Comparison of ENCODE assay signal across 15 mouse cellular contexts in genomic region chr13:49024763-49025162, GRCm38 (mm10). TPM values are rescaled to one million over a fixed set of nuclear protein-coding genes. Genes with fewer than 3 reads are reported as not detected.
A peak's percentile ranks its signal among the peaks of the same experiment; 100 is the strongest.
DNase-seq lines count a peak whose midpoint lies in the region; ATAC-seq and TF ChIP-seq lines count a peak whose summit lies in the region.
"Had no signal": no experiment of that assay in that cellular context is flagged by ENCODE, and none has a peak within 500 bp of the region (broad histone marks: within the 10 kb centered on the region; RNA-seq: fewer than 3 reads in every experiment).

No protein-coding gene starts in this region.

- H3K27ac ChIP-seq in heart, embryonic 11.5 days (ENCODE audit: low read depth, low read length) = no peak overlapping the region
- no peak overlapping the region for H3K27ac ChIP-seq in lung, postnatal 0 days (ENCODE audit: low read length)
- H3K27ac ChIP-seq: hindbrain, embryonic 13.5 days; limb, embryonic 15.5 days; midbrain, embryonic 15.5 days had no signal

- no peak overlapping the region for H3K9ac ChIP-seq in heart, embryonic 11.5 days (ENCODE audit: low read depth, low read length)
- H3K9ac ChIP-seq in lung, postnatal 0 days (replicated peaks; ENCODE audit: low read depth) = no peak overlapping the region
- H3K9ac ChIP-seq: hindbrain, embryonic 13.5 days; limb, embryonic 15.5 days; midbrain, embryonic 15.5 days had no signal

- TF ChIP-seq CTCF in lung, postnatal 0 days (IDR thresholded peaks at IDR 0.05) = no peak

- no peak for TF ChIP-seq EP300 in lung, postnatal 0 days (IDR thresholded peaks at IDR 0.05)

- no peaks in the 10 kb centered on the region for H3K36me3 ChIP-seq in heart, embryonic 11.5 days (ENCODE audit: control insufficient read depth, insufficient read depth, low read length)
- H3K36me3 ChIP-seq in lung, postnatal 0 days (ENCODE audit: insufficient read depth, low read length) = no peaks in the 10 kb centered on the region
- H3K36me3 ChIP-seq: G1E; hindbrain, embryonic 13.5 days; limb, embryonic 15.5 days; midbrain, embryonic 15.5 days had no signal

- WGBS in heart, embryonic 11.5 days (ENCODE audit: insufficient replicate concordance) = 12% methylated on average over 11 of the region's 12 CpGs
- 7% methylated on average over 12 of the region's 12 CpGs for WGBS in lung, postnatal 0 days

- ATAC-seq in heart, embryonic 11.5 days (replicated peaks; ENCODE audit: insufficient number of reproducible peaks, low FRiP score, low TSS enrichment) = no peak; the same call in 1 of the 2 replicates
- ATAC-seq in lung, postnatal 0 days = peak; percentile 37; the same call in 1 of the 2 replicates
- peak; percentile 60 for ATAC-seq in erythroid progenitor cell, adult 5-6 weeks (replicated peaks; ENCODE audit: low FRiP score, poor library complexity, severe bottlenecking)
- peak; percentile 62; the same call in 1 of the 2 replicates for ATAC-seq in megakaryocyte-erythroid progenitor cell, adult 5-6 weeks (replicated peaks; ENCODE audit: low FRiP score, low TSS enrichment, poor library complexity, severe bottlenecking)
- ATAC-seq: midbrain, embryonic 15.5 days had no signal

- H3K4me2 ChIP-seq in heart, embryonic 11.5 days = peak overlapping the region; percentile 30
- H3K4me2 ChIP-seq in lung, postnatal 0 days (replicated peaks; ENCODE audit: low read depth, low read length) = 0 out of 2 replicates have a peak overlapping the region, but pooled peaks have one; percentile 19
- H3K4me2 ChIP-seq: hindbrain, embryonic 13.5 days; limb, embryonic 15.5 days; midbrain, embryonic 15.5 days had no signal

- H3K9me3 ChIP-seq in heart, embryonic 11.5 days (replicated peaks; ENCODE audit: control insufficient read depth, low read length) = no peaks in the 10 kb centered on the region
- H3K9me3 ChIP-seq in lung, postnatal 0 days (ENCODE audit: low read length) = no peaks in the 10 kb centered on the region
- H3K9me3 ChIP-seq: G1E; hindbrain, embryonic 13.5 days; limb, embryonic 15.5 days; midbrain, embryonic 15.5 days had no signal

- H3K4me3 ChIP-seq in heart, embryonic 11.5 days (ENCODE audit: low read depth, low read length) = no peak overlapping the region
- no peak overlapping the region for H3K4me3 ChIP-seq in lung, postnatal 0 days (ENCODE audit: low read depth, low read length)
- H3K4me3 ChIP-seq: hindbrain, embryonic 13.5 days; limb, embryonic 15.5 days; midbrain, embryonic 15.5 days had no signal

- intact Hi-C loops in heart, postnatal 10 days (cut with DNase I) = no loop called here

- peaks cover 10% of the 10 kb centered on the region for H3K4me1 ChIP-seq in heart, embryonic 11.5 days (ENCODE audit: control insufficient read depth, insufficient read depth, low read length)
- peaks cover 4% of the 10 kb centered on the region; the same call in 1 of the 2 replicates for H3K4me1 ChIP-seq in lung, postnatal 0 days (ENCODE audit: insufficient read depth, low read depth, low read length)

- no peaks in the 10 kb centered on the region for H3K27me3 ChIP-seq in heart, embryonic 11.5 days (ENCODE audit: control insufficient read depth, insufficient read depth, low read length)
- no peaks in the 10 kb centered on the region for H3K27me3 ChIP-seq in lung, postnatal 0 days (replicated peaks; ENCODE audit: insufficient read depth, low read length)
- H3K27me3 ChIP-seq: hindbrain, embryonic 13.5 days; limb, embryonic 15.5 days; midbrain, embryonic 15.5 days had no signal

- no peak for DNase-seq in heart, postnatal 10 days
- peak; percentile 44 for DNase-seq in lung, postnatal 0 days (ENCODE audit: low spot score)
- no peak for DNase-seq in lung, postnatal 25 days (ENCODE audit: low spot score)
- no peak for DNase-seq in spleen, postnatal 36 days (ENCODE audit: low spot score in 2 of 2)
- DNase-seq in ovary, postnatal 14 days (ENCODE audit: low spot score) = no peak
- DNase-seq: B cell, adult 2 months; cerebellum, postnatal 25 days; thymus, postnatal 25 days had no signal

RNA-seq across cellular contexts. Expression of gene Fam120a, which starts 56.9 kb away (rescaled TPM):
- 26.3 and 31.2 TPM in 2 replicates for polyA plus RNA-seq in heart, embryonic 11.5 days (2014; fragmentation: Nextera tagmentation; extraction: Ambion mirVana)
- 100 to 1,000 TPM; 106 to 111 TPM for total RNA-seq in heart, postnatal 10 days (2021)
- 19.4 and 19.5 TPM in 2 replicates for polyA plus RNA-seq in lung, postnatal 0 days (2015; fragmentation: Nextera tagmentation; extraction: Ambion mirVana)
- 158 and 188 TPM in 2 replicates for total RNA-seq in erythroid progenitor cell, adult 5-6 weeks (2015; ENCODE audit: low replicate concordance)
- 102 and 103 TPM in 2 replicates for total RNA-seq in erythroid progenitor cell, adult 5-6 weeks (2017; ENCODE audit: low replicate concordance)
- total RNA-seq in megakaryocyte-erythroid progenitor cell, adult 5-6 weeks (2014; fragmentation: Nextera tagmentation) = 186 and 189 TPM in 2 replicates
- 134 and 158 TPM in 2 replicates for total RNA-seq in megakaryocyte-erythroid progenitor cell, adult 5-6 weeks (2017)
